Mouse (Mus musculus): ENCODE measurements around the gene Noct. TPM values are rescaled to one million over a fixed set of nuclear protein-coding genes. Genes with fewer than 3 reads are reported as not detected.

Gene Noct
- total and polyA plus RNA-seq, 3 experiments: 8.7 to 13.8 (median 12.0) TPM

DNA sequence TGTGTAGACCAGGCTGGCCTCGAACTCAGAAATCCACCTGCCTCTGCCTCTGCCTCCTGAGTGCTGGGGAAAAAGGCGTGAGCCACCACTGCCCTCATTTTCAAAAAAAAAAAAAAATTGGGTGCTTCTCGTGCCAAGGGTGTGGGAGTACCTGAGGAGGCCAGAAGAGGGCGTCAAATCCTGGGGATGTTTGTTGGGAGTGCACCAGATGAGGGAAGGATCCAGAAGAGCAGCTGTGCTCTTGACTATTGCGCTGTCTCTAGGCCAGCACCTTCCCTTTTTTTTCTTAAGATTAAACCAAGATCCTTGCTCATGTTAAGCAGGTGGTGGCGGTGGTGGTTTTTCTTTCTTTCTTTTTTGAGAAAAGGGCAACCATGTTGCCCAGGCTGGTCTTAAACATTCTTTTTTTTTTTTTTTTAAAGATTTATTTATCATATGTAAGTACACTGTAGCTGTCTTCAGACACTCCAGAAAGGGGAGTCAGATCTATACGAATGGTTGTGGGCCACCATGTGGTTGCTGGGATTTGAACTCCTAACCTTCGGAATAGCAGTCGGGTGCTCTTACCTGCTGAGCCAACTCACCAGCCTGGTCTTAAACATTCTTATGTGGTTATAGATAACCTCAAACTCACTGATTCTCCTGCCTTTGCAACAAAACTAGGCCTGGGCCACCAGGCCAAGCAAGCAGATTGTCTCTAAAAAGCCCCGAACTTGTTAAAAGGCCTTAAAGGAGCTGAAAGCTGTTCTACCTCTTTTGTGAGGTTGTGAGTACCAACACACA lies 4.0 kb downstream of the Noct start:
- in situ Hi-C loops (cut with MboI; ENCODE audit: low pct_ligation_motif_present, low pct_unique_long_range_greater_than_20kb, low sequenced_read_pairs) (no loop called here), dilution Hi-C loops (cut with MboI; ENCODE audit: extremely low pct_ligation_motif_present, extremely low pct_unique_long_range_greater_than_20kb, low sequenced_read_pairs) (no loop called here)
- peak; percentile 51 for DNase-seq (ENCODE audit: extremely low read depth)
- Histone ChIP-seq H3K4me3 (replicated peaks in 1 of 3; ENCODE audit: low read depth in 2 of 3, low read length in 2 of 3, poor library complexity in 1 of 3) (no peak overlapping the region), H3K4me2 (ENCODE audit: insufficient read depth, low read depth, poor library complexity, severe bottlenecking) (no peak overlapping the region), H3K27me3 (replicated peaks) (no peaks in the 10 kb centered on the region), H3K79me2 (replicated peaks; ENCODE audit: control insufficient read depth, extremely low read depth, insufficient read depth, poor library complexity, severe bottlenecking) (peaks cover 13% of the 10 kb centered on the region), H3K9me3 (replicated peaks; ENCODE audit: low read length) (no peaks in the 10 kb centered on the region), H3K36me3 (replicated peaks in 1 of 2; ENCODE audit: control insufficient read depth in 1 of 2, insufficient read depth in 1 of 2, low read length in 1 of 2) (peaks cover 0 to 35% of the 10 kb centered on the region in 2 experiments), H3K4me1 (ENCODE audit: control insufficient read depth in 1 of 2, insufficient read depth in 2 of 2) (peaks cover 8 to 33% of the 10 kb centered on the region in 2 experiments), H3K27ac (ENCODE audit: insufficient read depth, low read depth) (no peak overlapping the region), H3K9ac (ENCODE audit: insufficient read depth, low read depth) (no peak overlapping the region)
- no peak for TF ChIP-seq SIN3A (IDR thresholded peaks at IDR 0.05; ENCODE audit: low read length)
- peak; percentile 12 to 46; a peak in 2 of 4 replicates for TF ChIP-seq CTCF (conservative IDR thresholded peaks at IDR 0.05 in 1 of 2, IDR thresholded peaks at IDR 0.05 in 1 of 2; ENCODE audit: low read depth in 2 of 2, low read length in 2 of 2)
- TF ChIP-seq MEF2A (IDR thresholded peaks at IDR 0.05; ENCODE audit: borderline replicate concordance, low read depth, low read length): no peak
- no peak for TF ChIP-seq KAT2A (IDR thresholded peaks at IDR 0.05; ENCODE audit: insufficient replicate concordance, low read length)
- TF ChIP-seq CHD2 (IDR thresholded peaks at IDR 0.05; ENCODE audit: low read length): no peak
- no peak for TF ChIP-seq NELFE (IDR thresholded peaks at IDR 0.05; ENCODE audit: low read depth, low read length)
- TF ChIP-seq UBTF (IDR thresholded peaks at IDR 0.05; ENCODE audit: low read depth, low read length): no peak
- TF ChIP-seq ZNF384 (IDR thresholded peaks at IDR 0.05; ENCODE audit: low read depth, low read length): peak; percentile 88
- 0 out of 2 replicates have a peak, but pooled peaks have one; percentile 67 for TF ChIP-seq TBP (conservative IDR thresholded peaks at IDR 0.05; ENCODE audit: low read depth, low read length)

- DNase-seq (ENCODE audit: extremely low read depth): no peak
- no peak overlapping the region for H3K4me2 ChIP-seq (ENCODE audit: insufficient read depth, low read depth, poor library complexity, severe bottlenecking)
- peaks cover 8 to 29% of the 10 kb centered on the region in 2 experiments for H3K4me1 ChIP-seq (ENCODE audit: control insufficient read depth in 1 of 2, insufficient read depth in 2 of 2)
- no peaks in the 10 kb centered on the region for H3K9me3 ChIP-seq (replicated peaks; ENCODE audit: low read length)
- no peak overlapping the region for H3K4me3 ChIP-seq (replicated peaks in 1 of 3; ENCODE audit: low read depth in 2 of 3, low read length in 2 of 3, poor library complexity in 1 of 3)
- in situ Hi-C loops (cut with MboI; ENCODE audit: low pct_ligation_motif_present, low pct_unique_long_range_greater_than_20kb, low sequenced_read_pairs): no loop called here
- no peak for TF ChIP-seq CTCF (conservative IDR thresholded peaks at IDR 0.05 in 1 of 2, IDR thresholded peaks at IDR 0.05 in 1 of 2; ENCODE audit: low read depth in 2 of 2, low read length in 2 of 2)
- TF ChIP-seq ZMIZ1 (IDR thresholded peaks at IDR 0.05; ENCODE audit: low read depth, low read length): no peak
- no peak for TF ChIP-seq MAZ (IDR thresholded peaks at IDR 0.05; ENCODE audit: low read depth, low read length)
- no peak for TF ChIP-seq MEF2A (IDR thresholded peaks at IDR 0.05; ENCODE audit: borderline replicate concordance, low read depth, low read length)
- TF ChIP-seq CHD2 (IDR thresholded peaks at IDR 0.05; ENCODE audit: low read length): no peak
- TF ChIP-seq ELF1 (IDR thresholded peaks at IDR 0.05; ENCODE audit: low read depth, low read length): no peak
- no peak for TF ChIP-seq E2F4 (IDR thresholded peaks at IDR 0.05; ENCODE audit: insufficient replicate concordance, low read depth, low read length)
- TF ChIP-seq POLR2AphosphoS2 (IDR thresholded peaks at IDR 0.05; ENCODE audit: low read depth, low read length): no peak
- no peak for TF ChIP-seq GABPA (IDR thresholded peaks at IDR 0.05; ENCODE audit: insufficient replicate concordance, low read depth, low read length)
- no peak for TF ChIP-seq TCF12 (IDR thresholded peaks at IDR 0.05; ENCODE audit: low read depth, low read length)
- no peak for TF ChIP-seq UBTF (IDR thresholded peaks at IDR 0.05; ENCODE audit: low read depth, low read length)
- TF ChIP-seq JUND (conservative IDR thresholded peaks at IDR 0.05; ENCODE audit: low read depth, low read length): no peak
- TF ChIP-seq PAX5 (IDR thresholded peaks at IDR 0.05; ENCODE audit: low read length): no peak
- no peak for TF ChIP-seq SIN3A (IDR thresholded peaks at IDR 0.05; ENCODE audit: low read length)
- no peak for TF ChIP-seq USF2 (conservative IDR thresholded peaks at IDR 0.05; ENCODE audit: low read depth, low read length)
- no peak for TF ChIP-seq ZKSCAN1 (IDR thresholded peaks at IDR 0.05; ENCODE audit: borderline replicate concordance, low read depth, low read length)
- TF ChIP-seq POLR2A (IDR thresholded peaks at IDR 0.05; ENCODE audit: low read depth, low read length): no peak
- no peak for TF ChIP-seq MYC (IDR thresholded peaks at IDR 0.05; ENCODE audit: low read depth, low read length)
- no peak for TF ChIP-seq BHLHE40 (IDR thresholded peaks at IDR 0.05; ENCODE audit: low read depth, low read length)
- no peak for TF ChIP-seq CHD1 (IDR thresholded peaks at IDR 0.05; ENCODE audit: low read depth, low read length)
- peaks cover 13% of the 10 kb centered on the region for H3K79me2 ChIP-seq (replicated peaks; ENCODE audit: control insufficient read depth, extremely low read depth, insufficient read depth, poor library complexity, severe bottlenecking)
- no peak overlapping the region for H3K27ac ChIP-seq (ENCODE audit: insufficient read depth, low read depth)
- H3K36me3 ChIP-seq (replicated peaks in 1 of 2; ENCODE audit: control insufficient read depth in 1 of 2, insufficient read depth in 1 of 2, low read length in 1 of 2): peaks cover 0 to 40% of the 10 kb centered on the region in 2 experiments
- dilution Hi-C loops (cut with MboI; ENCODE audit: extremely low pct_ligation_motif_present, extremely low pct_unique_long_range_greater_than_20kb, low sequenced_read_pairs): no loop called here
- H3K27me3 ChIP-seq (replicated peaks): no peaks in the 10 kb centered on the region
- H3K9ac ChIP-seq (ENCODE audit: insufficient read depth, low read depth): no peak overlapping the region
Observed at GRCm38 (mm10) chr3:51228821-51229205, 4.6 kb downstream of the Noct start.

Data from CH12.LX (cell line).